Mouse (Mus musculus): ENCODE data around the gene Ccdc107.

The Ccdc107 gene

GRCm38 (mm10) chr4:43519551-43519950 lies 26.9 kb downstream of the Ccdc107 start:
- TF ChIP-seq GATA4 (IDR thresholded peaks at IDR 0.05; ENCODE audit: insufficient replicate concordance, low read length): no peak

DNA sequence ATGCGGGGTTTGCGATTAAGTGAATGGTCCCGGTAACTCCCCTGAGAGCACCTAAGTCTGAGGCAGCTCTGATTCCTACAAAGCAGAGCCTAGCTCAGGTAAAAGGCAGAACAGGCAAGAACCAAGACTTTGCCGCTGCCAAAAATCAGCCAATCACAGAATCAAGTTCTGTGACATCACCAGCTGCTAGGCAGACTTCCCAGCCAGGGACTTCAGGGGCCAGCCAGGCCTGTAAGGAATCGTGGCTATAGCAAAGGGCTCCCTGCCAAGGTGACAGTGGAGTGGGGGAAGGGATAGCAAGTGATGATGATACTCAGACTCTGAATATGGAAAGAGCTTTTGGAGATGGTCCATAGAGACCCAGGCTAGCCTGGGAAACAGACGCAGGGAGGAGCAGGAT lies 27.3 kb downstream of the Ccdc107 start:
- TF ChIP-seq GATA4 (IDR thresholded peaks at IDR 0.05; ENCODE audit: insufficient replicate concordance, low read length): no peak

GRCm38 (mm10) chr4:43527880-43528279 lies 35.2 kb downstream of the Ccdc107 start:
- TF ChIP-seq GATA4 (IDR thresholded peaks at IDR 0.05; ENCODE audit: insufficient replicate concordance, low read length): no peak

DNA sequence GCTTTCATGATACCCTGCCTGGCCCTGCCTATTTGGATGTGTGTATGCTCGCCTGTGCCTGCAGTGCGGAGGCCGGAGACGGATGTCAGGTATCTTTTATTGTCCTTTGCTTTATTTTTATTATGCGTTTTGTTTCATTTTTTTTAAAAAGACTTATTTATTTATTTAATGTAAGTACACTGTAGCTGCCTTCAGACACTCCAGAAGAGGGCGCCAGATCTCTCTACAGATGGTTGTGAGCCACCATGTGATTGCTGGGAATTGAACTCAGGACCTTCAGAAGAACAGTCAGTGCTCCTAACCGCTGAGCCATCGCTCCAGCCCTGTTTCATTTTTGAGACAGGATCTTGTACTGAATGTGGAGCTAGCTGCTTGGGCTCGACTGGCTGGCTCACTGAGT lies 35.8 kb downstream of the Ccdc107 start:
- TF ChIP-seq GATA4 (IDR thresholded peaks at IDR 0.05; ENCODE audit: insufficient replicate concordance, low read length): no peak

GRCm38 (mm10) chr4:43530081-43530501 lies 37.4 kb downstream of the Ccdc107 start:
- TF ChIP-seq GATA4 (IDR thresholded peaks at IDR 0.05; ENCODE audit: insufficient replicate concordance, low read length): no peak

DNA sequence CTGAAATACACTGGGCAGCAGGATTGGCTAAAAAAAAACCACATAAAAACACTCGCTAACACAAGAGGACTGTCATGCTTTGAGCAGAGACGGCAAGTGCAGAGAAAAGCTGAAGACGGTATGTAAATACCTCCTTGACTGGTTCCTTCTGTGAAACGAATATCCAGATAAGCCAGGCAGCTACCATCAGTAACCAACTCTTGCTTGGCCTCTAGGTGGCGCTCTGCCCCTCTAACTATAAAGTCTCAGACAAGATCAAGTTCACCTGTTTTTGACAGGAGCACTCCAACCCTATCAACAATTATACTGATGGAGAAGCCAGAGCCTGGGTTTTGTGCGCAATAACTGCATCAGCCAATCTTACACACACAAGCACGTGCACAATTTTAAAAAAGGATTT lies 37.9 kb downstream of the Ccdc107 start:
- no peak for TF ChIP-seq GATA4 (IDR thresholded peaks at IDR 0.05; ENCODE audit: insufficient replicate concordance, low read length)

GRCm38 (mm10) chr4:43533270-43533669 lies 40.6 kb downstream of the Ccdc107 start:
- 0 out of 2 replicates have a peak, but pooled peaks have one; percentile 58 for TF ChIP-seq GATA4 (IDR thresholded peaks at IDR 0.05; ENCODE audit: insufficient replicate concordance, low read length)

DNA sequence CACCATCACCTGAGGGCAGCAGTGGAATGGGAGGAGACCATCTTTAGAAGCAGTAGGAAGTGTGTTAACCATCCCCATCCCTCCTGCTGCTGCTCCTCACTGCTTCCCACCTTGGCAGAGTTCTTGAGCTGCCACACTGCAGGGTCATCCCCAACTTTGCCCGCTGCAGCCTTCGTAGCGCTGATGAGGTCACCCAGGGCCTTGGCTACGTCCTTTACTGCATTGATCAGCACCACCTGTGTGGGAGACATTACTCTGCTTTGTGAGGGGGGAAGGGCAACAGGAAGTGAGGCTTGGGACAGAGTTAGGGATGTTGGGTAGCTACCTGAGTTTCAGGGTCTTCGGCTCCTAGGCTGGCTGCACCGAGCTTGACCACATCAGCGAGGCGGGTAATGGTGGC lies 42.9 kb downstream of the Ccdc107 start:
- no peak for TF ChIP-seq GATA4 (IDR thresholded peaks at IDR 0.05; ENCODE audit: insufficient replicate concordance, low read length)

DNA sequence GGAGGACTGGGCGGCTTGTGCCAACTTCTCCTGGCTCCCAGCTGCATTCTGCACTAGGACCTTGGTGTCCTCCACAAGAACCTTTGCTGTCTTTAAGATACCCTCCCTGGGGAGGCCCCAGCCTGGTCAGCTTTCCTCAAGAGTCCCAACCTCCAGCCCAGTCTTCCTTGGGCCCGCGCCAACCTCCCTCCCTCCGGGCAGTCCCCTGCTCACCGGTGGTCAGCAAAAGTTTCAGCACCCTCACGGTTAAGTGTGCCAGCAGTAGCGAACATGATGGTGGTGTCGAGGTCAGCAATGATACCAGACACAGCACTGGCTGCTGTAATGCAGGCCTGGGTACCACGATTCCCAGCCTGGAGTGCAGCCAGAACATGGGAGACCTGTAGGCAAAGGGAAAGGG lies 43.3 kb downstream of the Ccdc107 start:
- no peak for TF ChIP-seq GATA4 (IDR thresholded peaks at IDR 0.05; ENCODE audit: insufficient replicate concordance, low read length)

DNA sequence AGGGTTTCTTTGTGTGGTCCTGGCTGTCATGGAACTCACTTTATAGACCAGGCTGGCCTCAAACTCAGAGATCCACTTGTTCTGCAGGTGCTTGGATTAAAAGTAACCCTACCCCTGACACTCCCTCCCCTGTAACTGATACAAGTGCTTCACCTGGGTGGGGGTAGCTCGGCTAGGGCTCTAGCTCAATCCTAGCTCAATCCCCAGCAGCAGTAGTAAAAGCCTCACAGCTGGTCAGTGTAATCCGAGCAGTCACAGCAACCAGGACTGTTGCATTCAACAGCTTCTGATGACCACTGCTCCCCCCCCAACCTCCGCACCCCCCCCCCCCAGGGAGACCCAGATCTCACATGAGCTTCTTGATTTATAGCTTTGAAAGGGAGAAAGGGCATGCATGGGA lies 49.3 kb downstream of the Ccdc107 start:
- no peak for TF ChIP-seq GATA4 (IDR thresholded peaks at IDR 0.05; ENCODE audit: insufficient replicate concordance, low read length)

Data from liver, adult (tissue).